Mouse (Mus musculus): Measurements from ENCODE around the gene Prss45. TPM values are rescaled to one million over a fixed set of nuclear protein-coding genes. Genes with fewer than 3 reads are reported as not detected.

Prss45 gene
- polyA plus RNA-seq, 1 experiment from 2014 or later: not detected

DNA sequence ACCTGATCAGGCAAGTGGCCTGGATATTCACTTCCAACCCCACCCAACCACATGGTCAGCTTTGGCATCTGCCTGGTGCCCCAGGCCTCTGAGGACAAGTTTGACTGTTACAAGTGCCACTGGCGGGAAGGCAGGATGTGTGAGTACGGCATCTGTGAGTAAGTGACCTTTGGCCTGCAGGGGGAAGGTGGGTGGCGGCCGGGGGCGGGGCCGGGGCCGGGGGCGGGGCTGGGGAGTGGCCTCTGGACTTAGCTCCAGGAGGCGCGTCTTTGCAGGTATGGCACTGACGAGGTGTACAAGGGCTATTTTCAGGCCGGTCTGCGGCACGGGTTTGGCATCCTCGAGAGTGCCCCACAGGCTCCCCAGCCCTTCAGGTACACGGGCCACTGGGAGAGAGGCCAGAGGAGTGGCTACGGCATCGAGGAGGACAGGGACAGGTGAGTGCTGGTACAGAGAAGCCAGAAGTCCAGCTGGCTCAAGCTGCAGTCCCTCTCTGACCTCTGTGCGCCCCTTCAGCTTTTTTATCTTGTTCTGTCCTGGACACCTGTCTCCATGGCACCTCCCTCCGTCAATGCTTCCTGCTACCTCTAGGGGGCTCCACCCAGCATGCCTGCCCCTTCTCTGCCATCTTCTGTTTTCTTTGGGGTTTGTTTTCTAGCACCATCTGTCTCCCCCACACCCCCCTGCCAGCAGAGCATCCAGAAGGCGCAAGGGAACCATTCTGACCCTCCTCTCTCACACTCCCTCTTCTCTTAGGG is 55.8 kb downstream of the Prss45 start:
- Histone ChIP-seq H3K4me3 (ENCODE audit: low read depth, low read length) (no peak overlapping the region), H3K4me2 (ENCODE audit: low read depth, low read length) (no peak overlapping the region), H3K4me1 (ENCODE audit: control insufficient read depth, insufficient read depth, low read length) (no peaks in the 10 kb centered on the region), H3K9ac (replicated peaks; ENCODE audit: low read length) (no peak overlapping the region), H3K27me3 (ENCODE audit: control insufficient read depth, insufficient read depth, low read length) (no peaks in the 10 kb centered on the region; the same call in 1 of the 2 replicates), H3K9me3 (replicated peaks; ENCODE audit: control insufficient read depth, low read length) (no peaks in the 10 kb centered on the region), H3K27ac (replicated peaks; ENCODE audit: low read depth, low read length) (no peak overlapping the region), H3K36me3 (replicated peaks; ENCODE audit: control insufficient read depth, insufficient read depth, low read depth, low read length) (no peaks in the 10 kb centered on the region)
- 13% methylated on average over 19 of the region's 21 CpGs for WGBS
- DNase-seq (ENCODE audit: low spot score): no peak
- no peak for ATAC-seq (replicated peaks; ENCODE audit: insufficient number of reproducible peaks, low FRiP score, low TSS enrichment, low read depth)

Other genes starting within 250 kb of the Prss45 start
- gene Nradd, start 210.1 kb upstream of the Prss45 start, polyA plus RNA-seq (2014; fragmentation: Nextera tagmentation; extraction: Ambion mirVana): 25.1 and 29.2 TPM in 2 replicates
- 0.70 and 0.71 TPM in 2 replicates for gene Nbeal2, start 180.4 kb upstream of the Prss45 start, polyA plus RNA-seq (2014; fragmentation: Nextera tagmentation; extraction: Ambion mirVana)
- gene Ccdc12, start 178.1 kb upstream of the Prss45 start, polyA plus RNA-seq (2014; fragmentation: Nextera tagmentation; extraction: Ambion mirVana): 117 and 118 TPM in 2 replicates
- gene Myl3, start 92.7 kb upstream of the Prss45 start, polyA plus RNA-seq (2014; fragmentation: Nextera tagmentation; extraction: Ambion mirVana): 2.8 and 14.9 TPM in 2 replicates
- gene Pth1r, start 87.4 kb upstream of the Prss45 start, polyA plus RNA-seq (2014; fragmentation: Nextera tagmentation; extraction: Ambion mirVana): 37.8 and 39.8 TPM in 2 replicates
- gene Prss42, start 36.4 kb upstream of the Prss45 start, polyA plus RNA-seq (2014; fragmentation: Nextera tagmentation; extraction: Ambion mirVana): not detected in 2 replicates
- not detected in 2 replicates for gene Prss44, start 20.6 kb upstream of the Prss45 start, polyA plus RNA-seq (2014; fragmentation: Nextera tagmentation; extraction: Ambion mirVana)
- gene Prss43, start 7.9 kb upstream of the Prss45 start, polyA plus RNA-seq (2014; fragmentation: Nextera tagmentation; extraction: Ambion mirVana): not detected in 2 replicates
- not detected in 2 replicates for gene Prss46, start 9.9 kb downstream of the Prss45 start, polyA plus RNA-seq (2014; fragmentation: Nextera tagmentation; extraction: Ambion mirVana)
- gene Prss50, start 23.4 kb downstream of the Prss45 start, polyA plus RNA-seq (2014; fragmentation: Nextera tagmentation; extraction: Ambion mirVana): 0.26 and 0.69 TPM in 2 replicates
- gene Als2cl, start 45.3 kb downstream of the Prss45 start, polyA plus RNA-seq (2014; fragmentation: Nextera tagmentation; extraction: Ambion mirVana): 1.1 TPM in 2 replicates
- 0.13 and 0.29 TPM in 2 replicates for gene Tmie, start 45.5 kb downstream of the Prss45 start, polyA plus RNA-seq (2014; fragmentation: Nextera tagmentation; extraction: Ambion mirVana)
- gene Fam240a, start 82.3 kb downstream of the Prss45 start, polyA plus RNA-seq (2014; fragmentation: Nextera tagmentation; extraction: Ambion mirVana): not detected in 2 replicates
- gene Tdgf1, start 111.6 kb downstream of the Prss45 start, polyA plus RNA-seq (2014; fragmentation: Nextera tagmentation; extraction: Ambion mirVana): not detected in 2 replicates
- 0.20 and 0.74 TPM in 2 replicates for gene Lrrc2, start 117.0 kb downstream of the Prss45 start, polyA plus RNA-seq (2014; fragmentation: Nextera tagmentation; extraction: Ambion mirVana)
- 0.13 and 0.28 TPM in 2 replicates for gene Rtp3, start 156.0 kb downstream of the Prss45 start, polyA plus RNA-seq (2014; fragmentation: Nextera tagmentation; extraction: Ambion mirVana)
- 0.66 and 1.1 TPM in 2 replicates for gene Ltf, start 184.7 kb downstream of the Prss45 start, polyA plus RNA-seq (2014; fragmentation: Nextera tagmentation; extraction: Ambion mirVana)
- 0.76 and 0.99 TPM in 2 replicates for gene Ccrl2, start 222.9 kb downstream of the Prss45 start, polyA plus RNA-seq (2014; fragmentation: Nextera tagmentation; extraction: Ambion mirVana)

Measured in embryonic facial prominence, embryonic 11.5 days (tissue).